Mouse (Mus musculus): ENCODE data around the gene Gm27021. TPM values are rescaled to one million over a fixed set of nuclear protein-coding genes. Genes with fewer than 3 reads are reported as not detected.

Gene Gm27021
- 0.73 TPM for polyA plus RNA-seq (2014; fragmentation: Illumina TruSeq; extraction: RNeasy Lipid Tissue Mini Kit (QIAGEN cat#74804); ENCODE audit: low read depth, low replicate concordance)

GRCm38 (mm10) chr8:120667561-120668373 lies at the start of gene Gm27021, which contains the start of gene Cox4i1:
Gm27021 (minus strand) TSS chr8:120668079.
Cox4i1 (plus strand) TSS chr8:120668222.

GRCm38 (mm10) chr8:120668374-120668905 lies 561 bp upstream of the Gm27021 start, which contains the start of gene Emc8:
Emc8 (minus strand) TSS chr8:120668573.

GRCm38 (mm10) chr8:120647532-120647931 lies 20.3 kb downstream of the Gm27021 start, which contains the start of gene 1190005I06Rik:
1190005I06Rik (minus strand) TSS chr8:120647632.

GRCm38 (mm10) chr8:120588908-120589771 lies 78.7 kb downstream of the Gm27021 start, which contains the start of gene Gins2:
Gins2 (minus strand) TSS chr8:120589304.

Other genes starting within 250 kb of the Gm27021 start
- gene Gins2, start 78.8 kb downstream of the Gm27021 start, polyA plus RNA-seq (2014; fragmentation: Illumina TruSeq; extraction: RNeasy Lipid Tissue Mini Kit (QIAGEN cat#74804); ENCODE audit: low read depth, low replicate concordance): 15.1 TPM
- gene 1190005I06Rik, start 20.4 kb downstream of the Gm27021 start, polyA plus RNA-seq (2014; fragmentation: Illumina TruSeq; extraction: RNeasy Lipid Tissue Mini Kit (QIAGEN cat#74804); ENCODE audit: low read depth, low replicate concordance): 15.5 TPM
- gene Cox4i1, start 143 bp upstream of the Gm27021 start, polyA plus RNA-seq (2014; fragmentation: Illumina TruSeq; extraction: RNeasy Lipid Tissue Mini Kit (QIAGEN cat#74804); ENCODE audit: low read depth, low replicate concordance): 1,004 TPM
- 59.5 TPM for gene Emc8, start 494 bp upstream of the Gm27021 start, polyA plus RNA-seq (2014; fragmentation: Illumina TruSeq; extraction: RNeasy Lipid Tissue Mini Kit (QIAGEN cat#74804); ENCODE audit: low read depth, low replicate concordance)
- 9.8 TPM for gene Irf8, start 68.3 kb upstream of the Gm27021 start, polyA plus RNA-seq (2014; fragmentation: Illumina TruSeq; extraction: RNeasy Lipid Tissue Mini Kit (QIAGEN cat#74804); ENCODE audit: low read depth, low replicate concordance)